Mouse (Mus musculus) brain, embryonic 14.5 days (tissue): ENCODE data around the gene Emx2. TPM values are rescaled to one million over a fixed set of nuclear protein-coding genes. Genes with fewer than 3 reads are reported as not detected.

Source experiments
- DNase-seq: peaks from one replicate; pipeline ENCODE4 v3.0.0-alpha.2; 2011; ENCODE audit warnings: low read depth
- CTCF ChIP-seq: fragments of 200-500 bp; IDR thresholded peaks from 2 replicates; pipeline ENCODE4 v1.5.1; 2012; ENCODE audit warnings: inconsistent platforms, mild to moderate bottlenecking, moderate library complexity, borderline replicate concordance; ENCODE audit not compliant: insufficient read depth, insufficient read length; ENCODE audit errors: extremely low read depth
- POLR2A ChIP-seq: fragments of 200-500 bp; IDR thresholded peaks from 2 replicates; pipeline ENCODE4 v1.6.1; 2012; ENCODE audit warnings: mild to moderate bottlenecking, inconsistent platforms, borderline replicate concordance; ENCODE audit not compliant: poor library complexity, insufficient read depth, insufficient read length, severe bottlenecking; ENCODE audit errors: extremely low read depth
- polyA plus RNA-seq: library from polyadenylated mRNA; depleted of rRNA; stranded (reverse); fragments of >200 nt; gene quantifications from 2 replicates; pipeline ENCODE4 v1.2.3, GENCODE M21; 2012

Gene Emx2
- polyA plus RNA-seq, 1 experiment = 17.7 TPM

DNA sequence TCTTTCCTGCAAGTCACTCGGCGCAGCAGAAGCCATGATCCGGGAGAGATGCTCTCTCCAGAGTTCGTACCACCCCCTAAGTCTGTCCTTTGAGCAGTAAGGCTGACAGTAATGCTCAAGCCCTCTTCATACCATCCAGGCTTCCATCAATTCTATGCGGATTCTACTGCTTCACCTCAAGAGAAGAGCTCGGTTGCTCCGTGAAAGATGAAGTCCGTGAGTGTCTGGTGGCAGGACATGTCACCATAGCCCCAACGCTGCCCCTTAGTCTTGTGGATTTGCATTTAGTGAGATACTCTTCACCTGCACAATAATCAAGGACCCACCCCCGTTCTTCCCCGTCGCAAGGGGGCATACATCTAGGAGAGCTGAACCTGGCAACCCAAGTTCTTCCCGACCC, 4.6 kb upstream of the Emx2 start:
- DNase-seq = no peak
- TF ChIP-seq POLR2A (no peak), CTCF (no peak)

DNA sequence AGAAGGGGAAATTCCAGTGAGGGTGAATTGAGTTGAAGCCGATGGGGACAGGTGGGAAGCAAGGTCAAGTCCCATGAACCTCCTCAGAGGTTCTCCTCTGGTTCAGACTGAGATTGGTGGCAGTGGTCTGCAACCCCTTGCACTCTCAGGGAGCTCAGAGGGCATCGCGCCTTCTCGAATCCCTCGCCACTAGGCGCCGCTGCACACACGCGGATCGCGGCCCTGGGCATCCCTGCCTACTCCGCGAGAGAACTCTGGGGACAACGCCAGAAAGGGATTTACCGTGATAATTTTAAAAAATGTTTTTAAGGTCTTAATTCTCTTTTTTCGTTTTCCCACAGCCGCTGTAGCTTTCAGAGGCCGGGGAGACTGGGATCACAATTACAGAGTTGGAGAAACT, 4.0 kb upstream of the Emx2 start:
- TF ChIP-seq POLR2A (no peak), CTCF (peak; percentile 96)
- peak; percentile 91 for DNase-seq

DNA sequence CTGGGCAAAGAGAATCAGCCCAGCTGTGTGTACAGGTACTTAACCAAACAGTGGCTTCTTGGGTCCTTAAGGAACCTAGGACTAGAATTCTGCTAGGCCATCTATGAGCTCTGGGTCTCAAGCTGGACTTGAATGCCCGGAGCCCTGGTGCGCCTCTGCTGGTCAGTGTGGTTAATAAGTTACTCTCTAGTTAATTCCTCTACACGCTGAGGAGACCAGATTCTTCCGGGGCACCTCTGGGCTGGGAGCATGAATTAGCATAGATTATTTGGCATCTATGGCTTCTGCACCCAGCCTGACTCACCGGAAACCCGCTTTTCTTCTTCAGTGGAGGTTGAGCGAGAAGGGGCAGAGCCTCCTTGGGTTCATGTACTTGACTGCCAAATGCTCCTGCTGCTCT, 2.5 kb upstream of the Emx2 start:
- peak; percentile 55 for DNase-seq
- no peak for TF ChIP-seq POLR2A
- TF ChIP-seq CTCF = peak; percentile 36; the same call in 1 of the 2 replicates

DNA sequence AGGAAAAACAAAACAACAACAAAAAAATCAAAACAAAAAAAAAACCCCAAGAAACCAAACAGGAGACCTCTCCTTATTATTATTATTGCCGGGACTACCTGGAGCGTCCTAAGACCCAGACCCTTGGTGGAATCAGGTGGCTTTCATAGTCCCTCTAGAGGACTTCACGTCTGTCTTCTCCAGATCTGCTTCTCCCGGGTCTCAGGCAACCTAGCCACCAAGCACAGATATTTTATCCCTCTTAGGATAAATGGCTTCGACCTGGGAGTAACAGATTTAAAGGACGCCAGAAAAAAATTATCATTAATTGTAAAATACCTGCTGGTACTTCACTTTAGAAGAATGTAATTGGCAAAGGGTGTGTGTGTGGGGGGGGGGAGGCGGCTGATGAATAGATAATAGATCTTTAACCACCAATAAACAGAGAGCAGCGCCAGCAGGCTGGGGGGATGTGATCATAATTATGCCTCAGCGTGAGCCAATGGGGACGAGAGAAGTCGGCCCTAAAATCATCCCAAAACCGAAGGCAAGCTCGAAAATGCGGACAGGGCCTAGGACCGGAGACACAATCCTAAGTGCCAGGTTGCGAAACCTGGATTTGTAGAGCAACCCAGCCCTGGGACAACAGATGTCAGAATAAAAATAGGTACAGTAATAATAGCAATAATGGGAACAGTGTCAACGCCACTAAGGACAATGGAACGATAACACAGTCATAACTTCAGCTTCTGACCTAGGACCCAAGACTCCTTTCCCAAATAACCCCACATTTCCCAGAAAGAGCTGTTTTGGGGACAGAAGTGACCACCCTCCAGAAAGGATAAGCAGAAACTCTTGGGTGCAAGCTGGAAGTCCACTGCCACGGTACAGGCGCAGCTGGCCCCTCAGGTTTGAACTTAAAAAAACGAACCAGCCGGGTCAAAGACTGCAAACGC, 894 bp upstream of the Emx2 start:
- TF ChIP-seq POLR2A (no peak), CTCF (no peak)
- peak; percentile 96 for DNase-seq

DNA sequence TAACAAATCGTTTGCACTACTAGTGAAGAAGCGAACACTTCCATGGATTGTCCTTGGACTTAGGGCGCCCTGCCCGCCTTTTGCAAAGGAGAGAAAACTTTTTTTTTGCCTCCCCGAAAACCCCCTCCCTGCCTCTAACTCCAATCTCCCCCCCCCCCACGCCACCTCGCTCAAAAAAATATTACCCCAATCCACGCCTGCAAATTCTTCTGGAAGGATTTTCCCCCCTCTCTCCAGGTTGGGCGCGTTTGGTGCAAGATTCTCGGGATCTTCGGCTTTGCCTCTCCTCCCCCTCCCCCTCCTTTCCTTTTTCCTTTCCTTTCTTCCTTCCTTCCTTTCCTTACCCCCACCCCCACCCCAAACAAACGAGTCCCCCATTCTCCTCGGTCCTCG, 567 bp downstream of the Emx2 start:
- no peak for TF ChIP-seq CTCF
- TF ChIP-seq POLR2A = no peak
- DNase-seq = no peak

DNA sequence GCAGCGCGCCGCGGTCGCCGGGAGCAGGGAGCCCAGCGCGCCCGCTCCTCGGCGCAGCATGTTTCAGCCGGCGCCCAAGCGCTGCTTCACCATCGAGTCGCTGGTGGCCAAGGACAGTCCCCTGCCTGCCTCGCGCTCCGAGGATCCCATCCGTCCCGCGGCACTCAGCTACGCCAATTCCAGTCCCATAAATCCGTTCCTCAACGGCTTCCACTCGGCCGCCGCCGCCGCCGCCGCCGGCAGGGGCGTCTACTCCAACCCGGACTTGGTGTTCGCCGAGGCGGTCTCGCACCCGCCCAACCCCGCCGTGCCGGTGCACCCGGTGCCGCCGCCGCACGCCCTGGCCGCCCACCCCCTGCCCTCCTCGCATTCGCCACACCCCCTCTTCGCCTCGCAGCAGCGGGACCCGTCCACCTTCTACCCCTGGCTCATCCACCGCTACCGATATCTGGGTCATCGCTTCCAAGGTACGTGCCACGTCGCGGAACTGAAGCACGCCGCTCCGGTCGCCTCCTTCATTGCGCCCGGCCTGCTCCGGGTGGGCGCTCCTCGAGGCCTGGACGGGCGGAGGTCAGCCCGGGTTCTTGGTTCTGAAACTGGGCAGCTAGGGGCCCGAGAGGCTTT, 1.1 kb downstream of the Emx2 start:
- TF ChIP-seq CTCF (no peak), POLR2A (no peak)
- peak; percentile 68 for DNase-seq

DNA sequence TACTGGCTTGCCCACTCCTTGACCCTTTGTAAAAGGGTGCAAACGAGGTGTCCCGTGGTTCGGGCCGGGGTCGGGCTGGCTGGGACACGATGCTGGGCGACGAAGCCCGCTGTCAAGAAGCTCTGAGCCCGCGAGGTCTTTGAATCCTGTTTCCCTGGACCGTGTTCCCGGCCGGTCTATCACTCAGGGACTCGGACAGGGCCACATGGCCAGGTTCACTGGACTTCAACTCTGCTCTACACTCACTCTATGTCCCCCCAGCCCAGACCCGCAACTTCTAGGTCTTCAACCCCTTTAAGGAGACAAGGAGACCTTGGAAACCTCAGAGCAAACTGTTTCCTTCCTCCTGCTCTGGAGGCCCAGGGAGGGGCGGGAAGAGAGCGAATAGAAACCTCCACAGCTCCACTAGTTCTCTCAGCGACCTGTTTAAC, 1.7 kb downstream of the Emx2 start:
- peak; percentile 54 for DNase-seq
- TF ChIP-seq POLR2A = no peak
- no peak for TF ChIP-seq CTCF

DNA sequence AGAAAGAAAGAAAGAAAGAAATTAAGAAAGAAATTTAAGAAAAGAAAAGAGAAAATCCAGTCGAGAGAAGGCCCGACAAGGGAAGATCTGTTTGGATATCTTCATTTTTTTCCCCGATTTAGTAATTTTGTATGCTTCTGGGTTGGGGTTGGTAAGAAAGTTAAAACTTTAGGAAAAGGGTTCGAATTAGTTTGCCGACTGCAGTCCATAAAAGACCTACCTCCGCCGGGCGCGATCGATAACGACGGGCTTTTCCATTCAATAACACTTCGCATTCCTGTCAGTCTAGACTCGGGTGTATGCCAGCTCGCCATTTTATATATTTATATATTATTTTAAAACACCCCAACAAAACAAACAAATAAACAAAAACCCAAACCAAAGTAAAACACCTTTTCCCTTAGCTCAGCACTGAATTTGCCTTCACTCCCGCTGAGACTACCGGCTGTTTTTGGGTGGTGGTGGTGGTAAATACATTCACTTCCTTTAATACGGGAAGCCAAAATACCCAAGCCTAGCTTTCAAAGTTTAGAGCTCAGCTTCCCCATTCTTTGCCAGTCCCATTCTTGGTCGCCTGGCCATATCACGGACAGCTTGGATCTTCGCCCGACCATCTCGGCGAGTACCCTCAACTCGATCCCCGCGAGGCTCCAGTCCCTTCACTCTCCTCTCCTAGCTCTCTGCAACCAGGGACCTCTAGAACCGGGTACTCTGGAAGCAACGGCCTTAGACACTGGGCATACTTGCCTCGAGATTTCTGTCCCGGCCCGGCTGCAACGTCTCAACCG, 2.4 kb downstream of the Emx2 start:
- no peak for TF ChIP-seq CTCF
- no peak for TF ChIP-seq POLR2A
- peak; percentile 56 for DNase-seq

DNA sequence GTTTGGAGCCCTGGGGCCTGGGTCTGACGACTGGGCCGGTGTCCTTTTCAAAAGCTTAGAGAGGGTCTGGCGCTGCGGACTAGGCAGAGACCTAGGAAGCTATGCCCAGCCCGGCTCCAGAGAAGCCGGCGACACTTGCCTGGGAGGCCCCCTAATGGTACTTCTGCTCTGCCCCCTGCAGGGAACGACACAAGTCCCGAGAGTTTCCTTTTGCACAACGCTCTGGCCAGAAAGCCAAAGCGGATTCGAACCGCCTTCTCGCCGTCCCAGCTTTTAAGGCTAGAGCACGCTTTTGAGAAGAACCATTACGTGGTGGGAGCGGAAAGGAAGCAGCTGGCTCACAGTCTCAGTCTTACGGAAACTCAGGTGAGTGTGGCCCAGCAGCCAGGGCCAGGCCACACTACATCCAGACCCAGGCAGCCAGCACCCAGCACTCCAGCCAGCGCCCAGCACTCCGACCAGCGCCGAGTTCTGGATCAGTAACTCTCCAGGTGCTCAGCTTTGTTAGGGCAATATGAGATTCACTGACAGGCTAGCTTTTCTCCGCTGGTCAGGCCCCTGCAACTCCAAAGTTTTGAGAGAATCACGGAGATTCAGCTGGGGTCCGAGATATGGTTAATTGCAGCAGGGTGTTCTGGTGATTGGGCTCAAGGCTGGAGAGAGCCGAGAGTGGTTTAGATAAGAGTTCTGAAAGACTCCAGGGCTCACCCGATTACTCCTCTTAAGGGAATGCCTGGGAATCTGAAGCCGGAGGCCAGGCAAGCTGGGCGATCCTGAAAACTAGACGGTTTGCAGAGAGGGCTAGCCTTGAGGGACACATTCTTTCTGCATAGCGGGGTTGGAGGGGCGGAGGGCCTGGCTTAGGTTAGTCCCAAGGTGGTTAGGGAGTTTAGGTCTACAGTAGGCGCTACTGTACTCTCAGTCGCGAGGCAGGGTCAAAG, 3.6 kb downstream of the Emx2 start:
- TF ChIP-seq POLR2A (no peak), CTCF (no peak)
- peak; percentile 61 for DNase-seq
